Mouse (Mus musculus): ENCODE data around the gene Mgme1. TPM values are rescaled to one million over a fixed set of nuclear protein-coding genes. Genes with fewer than 3 reads are reported as not detected.
A peak's percentile ranks its signal among the peaks of the same experiment; 100 is the strongest.

Gene Mgme1
- polyA plus RNA-seq, 1 experiment from 2014 or later, result 16.7 TPM

GRCm38 (mm10) chr2:144268446-144269305 lies 1.8 kb upstream of the Mgme1 start:
- H3K27ac ChIP-seq (replicated peaks; ENCODE audit: low read depth, low read length), result no peak overlapping the region

GRCm38 (mm10) chr2:144269306-144269650 lies 1.2 kb upstream of the Mgme1 start:
- H3K27me3 ChIP-seq (replicated peaks; ENCODE audit: control insufficient read depth, insufficient read depth, low read length), result no peaks in the 10 kb centered on the region
- H3K27ac ChIP-seq (replicated peaks; ENCODE audit: low read depth, low read length), result no peak overlapping the region
- H3K4me2 ChIP-seq (ENCODE audit: low read depth, low read length), result peak overlapping the region; percentile 85
- ATAC-seq (ENCODE audit: low read depth), result no peak
- H3K4me1 ChIP-seq (ENCODE audit: control insufficient read depth, insufficient read depth, low read length), result peaks cover 24% of the 10 kb centered on the region
- 1% methylated on average over 11 of the region's 11 CpGs for WGBS
- no peaks in the 10 kb centered on the region for H3K9me3 ChIP-seq (ENCODE audit: control insufficient read depth, low read length)
- H3K4me3 ChIP-seq (ENCODE audit: low read depth, low read length), result peak overlapping the region; percentile 96
- H3K36me3 ChIP-seq (ENCODE audit: control insufficient read depth, insufficient read depth, low read length), result peaks cover 12% of the 10 kb centered on the region; the same call in 1 of the 2 replicates
- peak overlapping the region; percentile 99 for H3K9ac ChIP-seq (ENCODE audit: low read depth, low read length)
- DNase-seq (ENCODE audit: low spot score), result peak; percentile 38

More at GRCm38 (mm10) chr2:144268446-144269305, 1.8 kb upstream of the Mgme1 start:
- ATAC-seq (ENCODE audit: low read depth), result no peak
- Histone ChIP-seq H3K4me2 (ENCODE audit: low read depth, low read length) (peak overlapping the region; percentile 85), H3K4me3 (ENCODE audit: low read depth, low read length) (peak overlapping the region; percentile 96), H3K9ac (ENCODE audit: low read depth, low read length) (peak overlapping the region; percentile 99), H3K36me3 (ENCODE audit: control insufficient read depth, insufficient read depth, low read length) (peaks cover 16% of the 10 kb centered on the region), H3K27me3 (replicated peaks; ENCODE audit: control insufficient read depth, insufficient read depth, low read length) (no peaks in the 10 kb centered on the region), H3K4me1 (ENCODE audit: control insufficient read depth, insufficient read depth, low read length) (peaks cover 26% of the 10 kb centered on the region), H3K9me3 (ENCODE audit: control insufficient read depth, low read length) (no peaks in the 10 kb centered on the region)
- WGBS, result 4% methylated on average over 6 of the region's 6 CpGs
- no peak for DNase-seq (ENCODE audit: low spot score)

- H3K4me2 ChIP-seq (ENCODE audit: low read depth, low read length), result peak overlapping the region; percentile 85
- H3K36me3 ChIP-seq (ENCODE audit: control insufficient read depth, insufficient read depth, low read length), result 0 out of 2 replicates have a peak, but pooled peaks cover 8% of the 10 kb centered on the region
- peaks cover 23% of the 10 kb centered on the region for H3K4me1 ChIP-seq (ENCODE audit: control insufficient read depth, insufficient read depth, low read length)
- ATAC-seq (ENCODE audit: low read depth), result no peak
- peak overlapping the region; percentile 94 for H3K27ac ChIP-seq (replicated peaks; ENCODE audit: low read depth, low read length)
- H3K4me3 ChIP-seq (ENCODE audit: low read depth, low read length), result peak overlapping the region; percentile 96
- DNase-seq (ENCODE audit: low spot score), result no peak
- H3K9me3 ChIP-seq (ENCODE audit: control insufficient read depth, low read length), result no peaks in the 10 kb centered on the region
- peak overlapping the region; percentile 99 for H3K9ac ChIP-seq (ENCODE audit: low read depth, low read length)
- under 1% methylated on average over 23 of the region's 33 CpGs for WGBS
- H3K27me3 ChIP-seq (replicated peaks; ENCODE audit: control insufficient read depth, insufficient read depth, low read length), result no peaks in the 10 kb centered on the region
These were observed 586 bp upstream of the Mgme1 start for GRCm38 (mm10) chr2:144269679-144270475.

GRCm38 (mm10) chr2:144272088-144272487 lies 1.6 kb downstream of the Mgme1 start:
- WGBS, result 85% methylated on average over 12 of the region's 12 CpGs
- no peak overlapping the region for H3K9ac ChIP-seq (ENCODE audit: low read depth, low read length)

GRCm38 (mm10) chr2:144274741-144275140 lies 4.3 kb downstream of the Mgme1 start:
- WGBS, result 43% methylated on average over 8 of the region's 8 CpGs
- Histone ChIP-seq H3K4me2 (ENCODE audit: low read depth, low read length) (no peak overlapping the region), H3K4me1 (ENCODE audit: control insufficient read depth, insufficient read depth, low read length) (peaks cover 4% of the 10 kb centered on the region; the same call in 1 of the 2 replicates), H3K9me3 (ENCODE audit: control insufficient read depth, low read length) (no peaks in the 10 kb centered on the region), H3K27me3 (replicated peaks; ENCODE audit: control insufficient read depth, insufficient read depth, low read length) (no peaks in the 10 kb centered on the region), H3K9ac (ENCODE audit: low read depth, low read length) (peak overlapping the region; percentile 31), H3K36me3 (ENCODE audit: control insufficient read depth, insufficient read depth, low read length) (peaks cover 22% of the 10 kb centered on the region), H3K4me3 (ENCODE audit: low read depth, low read length) (no peak overlapping the region), H3K27ac (replicated peaks; ENCODE audit: low read depth, low read length) (peak overlapping the region; percentile 68)
- DNase-seq (ENCODE audit: low spot score) (peak; percentile 64), ATAC-seq (ENCODE audit: low read depth) (no peak)

More at GRCm38 (mm10) chr2:144272088-144272487, 1.6 kb downstream of the Mgme1 start:
- Histone ChIP-seq H3K4me1 (ENCODE audit: control insufficient read depth, insufficient read depth, low read length) (peaks cover 16% of the 10 kb centered on the region), H3K4me2 (ENCODE audit: low read depth, low read length) (no peak overlapping the region), H3K9me3 (ENCODE audit: control insufficient read depth, low read length) (no peaks in the 10 kb centered on the region), H3K4me3 (ENCODE audit: low read depth, low read length) (no peak overlapping the region), H3K27ac (replicated peaks; ENCODE audit: low read depth, low read length) (no peak overlapping the region), H3K27me3 (replicated peaks; ENCODE audit: control insufficient read depth, insufficient read depth, low read length) (no peaks in the 10 kb centered on the region), H3K36me3 (ENCODE audit: control insufficient read depth, insufficient read depth, low read length) (peaks cover 11% of the 10 kb centered on the region)
- ATAC-seq (ENCODE audit: low read depth) (no peak), DNase-seq (ENCODE audit: low spot score) (no peak)

- H3K9me3 ChIP-seq (ENCODE audit: control insufficient read depth, low read length), result no peaks in the 10 kb centered on the region
- no peak for DNase-seq (ENCODE audit: low spot score)
- no peaks in the 10 kb centered on the region for H3K27me3 ChIP-seq (replicated peaks; ENCODE audit: control insufficient read depth, insufficient read depth, low read length)
- H3K4me3 ChIP-seq (ENCODE audit: low read depth, low read length), result no peak overlapping the region
- ATAC-seq (ENCODE audit: low read depth), result no peak
- H3K36me3 ChIP-seq (ENCODE audit: control insufficient read depth, insufficient read depth, low read length), result peaks cover 26% of the 10 kb centered on the region
- no peak overlapping the region for H3K9ac ChIP-seq (ENCODE audit: low read depth, low read length)
- H3K27ac ChIP-seq (replicated peaks; ENCODE audit: low read depth, low read length), result no peak overlapping the region
- peaks cover 4% of the 10 kb centered on the region; the same call in 1 of the 2 replicates for H3K4me1 ChIP-seq (ENCODE audit: control insufficient read depth, insufficient read depth, low read length)
- no peak overlapping the region for H3K4me2 ChIP-seq (ENCODE audit: low read depth, low read length)
- 86% methylated on average over 3 of the region's 3 CpGs for WGBS
These were observed 6.4 kb downstream of the Mgme1 start for GRCm38 (mm10) chr2:144276885-144277284.

GRCm38 (mm10) chr2:144279742-144280141 lies 9.3 kb downstream of the Mgme1 start:
- 80% methylated on average over 5 of the region's 5 CpGs for WGBS
- no peaks in the 10 kb centered on the region for H3K27me3 ChIP-seq (replicated peaks; ENCODE audit: control insufficient read depth, insufficient read depth, low read length)
- no peak; the same call in 1 of the 2 replicates for ATAC-seq (ENCODE audit: low read depth)
- peak; percentile 50 for DNase-seq (ENCODE audit: low spot score)
- H3K4me2 ChIP-seq (ENCODE audit: low read depth, low read length), result no peak overlapping the region
- H3K9ac ChIP-seq (ENCODE audit: low read depth, low read length), result no peak overlapping the region
- no peak overlapping the region for H3K27ac ChIP-seq (replicated peaks; ENCODE audit: low read depth, low read length)
- peaks cover 23% of the 10 kb centered on the region for H3K36me3 ChIP-seq (ENCODE audit: control insufficient read depth, insufficient read depth, low read length)
- no peaks in the 10 kb centered on the region for H3K9me3 ChIP-seq (ENCODE audit: control insufficient read depth, low read length)
- H3K4me1 ChIP-seq (ENCODE audit: control insufficient read depth, insufficient read depth, low read length), result peaks cover 4% of the 10 kb centered on the region; the same call in 1 of the 2 replicates
- H3K4me3 ChIP-seq (ENCODE audit: low read depth, low read length), result no peak overlapping the region

- Histone ChIP-seq H3K4me2 (ENCODE audit: low read depth, low read length) (no peak overlapping the region), H3K9me3 (ENCODE audit: control insufficient read depth, low read length) (no peaks in the 10 kb centered on the region), H3K27ac (replicated peaks; ENCODE audit: low read depth, low read length) (no peak overlapping the region), H3K36me3 (ENCODE audit: control insufficient read depth, insufficient read depth, low read length) (peaks cover 23% of the 10 kb centered on the region), H3K27me3 (replicated peaks; ENCODE audit: control insufficient read depth, insufficient read depth, low read length) (no peaks in the 10 kb centered on the region), H3K9ac (ENCODE audit: low read depth, low read length) (no peak overlapping the region), H3K4me1 (ENCODE audit: control insufficient read depth, insufficient read depth, low read length) (no peaks in the 10 kb centered on the region), H3K4me3 (ENCODE audit: low read depth, low read length) (no peak overlapping the region)
- 75% methylated on average over 3 of the region's 3 CpGs for WGBS
- DNase-seq (ENCODE audit: low spot score) (no peak), ATAC-seq (ENCODE audit: low read depth) (no peak)
These were observed 10.1 kb downstream of the Mgme1 start for GRCm38 (mm10) chr2:144280568-144280967.
